ENCODE assay signal across 8 mouse cellular contexts in genomic region chr4:132356170-132356569, GRCm38 (mm10). TPM values are rescaled to one million over a fixed set of nuclear protein-coding genes. Genes with fewer than 3 reads are reported as not detected.
DNase-seq lines count a peak whose midpoint lies in the region; ATAC-seq and TF ChIP-seq lines count a peak whose summit lies in the region.

No protein-coding gene starts in this region.

- 63% methylated on average over 12 of the region's 12 CpGs for WGBS in heart, adult 2 months
- 38% methylated on average over 12 of the region's 12 CpGs for WGBS in kidney, embryonic 15.5 days
- 36% methylated on average over 12 of the region's 12 CpGs for WGBS in midbrain, embryonic 13.5 days

- no peaks in the 10 kb centered on the region for H3K9me3 ChIP-seq in ES-Bruce4 (replicated peaks; ENCODE audit: control insufficient read depth, insufficient read depth, low read length, poor library complexity, severe bottlenecking)
- H3K9me3 ChIP-seq in kidney, embryonic 15.5 days (replicated peaks): no peaks in the 10 kb centered on the region
- no peaks in the 10 kb centered on the region for H3K9me3 ChIP-seq in midbrain, embryonic 13.5 days

- ATAC-seq in kidney, embryonic 15.5 days (replicated peaks; ENCODE audit: low FRiP score): peak; percentile 57; the same call in 1 of the 2 replicates
- ATAC-seq in megakaryocyte-erythroid progenitor cell, adult 5-6 weeks (replicated peaks; ENCODE audit: low FRiP score, low TSS enrichment, poor library complexity, severe bottlenecking): peak; percentile 74
- ATAC-seq in midbrain, embryonic 13.5 days: no peak

- intact Hi-C loops in heart, adult 2 months (cut with DNase I): no loop called here
- intact Hi-C loops in heart, postnatal 25 days (cut with DNase I): loop anchor here (2.0 to 5.0 kb wide), 2 partner anchors 19 to 151 kb away; no protein-coding TSS in a partner anchor

- TF ChIP-seq POLR2A in heart, adult 2 months (IDR thresholded peaks at IDR 0.05; ENCODE audit: insufficient read depth, low read depth, low read length): no peak
- no peak for TF ChIP-seq POLR2A in ES-Bruce4 (IDR thresholded peaks at IDR 0.05; ENCODE audit: insufficient read depth, low read length)

- H3K9ac ChIP-seq in heart, adult 2 months (ENCODE audit: low read depth, low read length): no peak overlapping the region
- H3K9ac ChIP-seq in ES-Bruce4 (ENCODE audit: low read depth, poor library complexity, severe bottlenecking): peak overlapping the region; percentile 28
- no peak overlapping the region for H3K9ac ChIP-seq in kidney, embryonic 15.5 days
- no peak overlapping the region; the same call in 1 of the 2 replicates for H3K9ac ChIP-seq in midbrain, embryonic 13.5 days (replicated peaks)

- H3K79me2 ChIP-seq in heart, adult 2 months (replicated peaks; ENCODE audit: control insufficient read depth, insufficient read depth, low read length): no peaks in the 10 kb centered on the region

- H3K4me1 ChIP-seq in heart, adult 2 months (ENCODE audit: control insufficient read depth, insufficient read depth, low read length): peaks cover 5% of the 10 kb centered on the region
- H3K4me1 ChIP-seq in ES-Bruce4 (ENCODE audit: control insufficient read depth, insufficient read depth, low read length): peaks cover 3% of the 10 kb centered on the region
- H3K4me1 ChIP-seq in kidney, embryonic 15.5 days: peaks cover 15% of the 10 kb centered on the region
- peaks cover 19% of the 10 kb centered on the region for H3K4me1 ChIP-seq in midbrain, embryonic 13.5 days (replicated peaks)

- H3K27ac ChIP-seq in heart, adult 2 months: no peak overlapping the region; the same call in 1 of the 2 replicates
- H3K27ac ChIP-seq in ES-Bruce4 (ENCODE audit: insufficient read depth, low read length): peak overlapping the region; percentile 81
- H3K27ac ChIP-seq in kidney, embryonic 15.5 days: no peak overlapping the region
- no peak overlapping the region for H3K27ac ChIP-seq in midbrain, embryonic 13.5 days

- DNase-seq in heart, adult 2 months: peak; percentile 43 to 44
- no peak for DNase-seq in heart, postnatal 25 days (ENCODE audit: low spot score)
- peak; percentile 82 for DNase-seq in c-Kit-negative CD71-positive TER-119-positive erythroid progenitor cells, embryonic 14.5 days (ENCODE audit: low read depth, low spot score)
- DNase-seq in urinary bladder, postnatal 4 days (ENCODE audit: low spot score in 2 of 2): no peak

- TF ChIP-seq CTCF in heart, adult 2 months (IDR thresholded peaks at IDR 0.05): no peak
- TF ChIP-seq CTCF in ES-Bruce4 (IDR thresholded peaks at IDR 0.05; ENCODE audit: low read depth, low read length): no peak

- H3K4me3 ChIP-seq in heart, adult 2 months: no peak overlapping the region
- H3K4me3 ChIP-seq in ES-Bruce4 (ENCODE audit: low read depth, low read length): peak overlapping the region; percentile 58
- no peak overlapping the region for H3K4me3 ChIP-seq in kidney, embryonic 15.5 days (replicated peaks)
- H3K4me3 ChIP-seq in midbrain, embryonic 13.5 days (replicated peaks): no peak overlapping the region

- peaks cover 16% of the 10 kb centered on the region for H3K36me3 ChIP-seq in heart, adult 2 months (ENCODE audit: control insufficient read depth, insufficient read depth, low read length)
- H3K36me3 ChIP-seq in ES-Bruce4 (ENCODE audit: control insufficient read depth, insufficient read depth, low read length, poor library complexity, severe bottlenecking): peaks cover 26% of the 10 kb centered on the region
- peaks cover 60% of the 10 kb centered on the region for H3K36me3 ChIP-seq in kidney, embryonic 15.5 days
- H3K36me3 ChIP-seq in midbrain, embryonic 13.5 days: peaks cover 43% of the 10 kb centered on the region

- no peaks in the 10 kb centered on the region for H3K27me3 ChIP-seq in heart, adult 2 months (ENCODE audit: control insufficient read depth, insufficient read depth, low read length)
- no peaks in the 10 kb centered on the region for H3K27me3 ChIP-seq in ES-Bruce4 (ENCODE audit: control insufficient read depth, insufficient read depth, low read length, poor library complexity, severe bottlenecking)
- H3K27me3 ChIP-seq in kidney, embryonic 15.5 days: no peaks in the 10 kb centered on the region
- H3K27me3 ChIP-seq in midbrain, embryonic 13.5 days: no peaks in the 10 kb centered on the region

- no peak for TF ChIP-seq EP300 in heart, adult 2 months (IDR thresholded peaks at IDR 0.05; ENCODE audit: insufficient read depth, low read depth, low read length)
- no peak for TF ChIP-seq EP300 in ES-Bruce4 (IDR thresholded peaks at IDR 0.05; ENCODE audit: insufficient read depth, low read depth, low read length)

- no peak overlapping the region for H3K4me2 ChIP-seq in kidney, embryonic 15.5 days
- H3K4me2 ChIP-seq in midbrain, embryonic 13.5 days (replicated peaks): no peak overlapping the region

RNA-seq across cellular contexts. Expression of gene Rcc1, which starts 2.8 kb away (rescaled TPM):
- 1 to 10 TPM; 6.6 to 7.5 TPM for total RNA-seq in heart, adult 2 months (2021)
- 5.1 and 5.2 TPM in 2 replicates for polyA plus RNA-seq in heart, adult 2 months (2012; rRNA removed)
- total RNA-seq in heart, postnatal 25 days (2021): 1 to 10 TPM; 8.6 to 8.9 TPM
- 78.8 and 83.1 TPM in 2 replicates for polyA plus RNA-seq in ES-Bruce4 (2011; ENCODE audit: insufficient read depth, insufficient read length, low read depth, missing spikeins)
- polyA plus RNA-seq in kidney, embryonic 15.5 days (2015; fragmentation: Nextera tagmentation; extraction: Ambion mirVana): 88.9 and 92.7 TPM in 2 replicates
- total RNA-seq in megakaryocyte-erythroid progenitor cell, adult 5-6 weeks (2014; fragmentation: Nextera tagmentation): 70.1 and 82.4 TPM in 2 replicates
- total RNA-seq in megakaryocyte-erythroid progenitor cell, adult 5-6 weeks (2017): 40.0 and 64.8 TPM in 2 replicates
- polyA plus RNA-seq in midbrain, embryonic 13.5 days (2015; fragmentation: Nextera tagmentation; extraction: Ambion mirVana): 54.1 and 54.6 TPM in 2 replicates

RNA-seq across cellular contexts. Expression of gene Trnau1ap, which starts 26.8 kb away (rescaled TPM):
- total RNA-seq in heart, adult 2 months (2021): 10 to 100 TPM; 21.3 to 24.6 TPM
- 14.8 and 14.9 TPM in 2 replicates for polyA plus RNA-seq in heart, adult 2 months (2012; rRNA removed)
- 10 to 100 TPM; 22.2 to 23.7 TPM for total RNA-seq in heart, postnatal 25 days (2021)
- polyA plus RNA-seq in ES-Bruce4 (2011; ENCODE audit: insufficient read depth, insufficient read length, low read depth, missing spikeins): 35.2 and 36.1 TPM in 2 replicates
- 73.6 and 80.5 TPM in 2 replicates for polyA plus RNA-seq in kidney, embryonic 15.5 days (2015; fragmentation: Nextera tagmentation; extraction: Ambion mirVana)
- 42.1 and 56.8 TPM in 2 replicates for total RNA-seq in megakaryocyte-erythroid progenitor cell, adult 5-6 weeks (2014; fragmentation: Nextera tagmentation)
- 52.0 and 57.9 TPM in 2 replicates for total RNA-seq in megakaryocyte-erythroid progenitor cell, adult 5-6 weeks (2017)
- 78.6 and 83.6 TPM in 2 replicates for polyA plus RNA-seq in midbrain, embryonic 13.5 days (2015; fragmentation: Nextera tagmentation; extraction: Ambion mirVana)

RNA-seq across cellular contexts. Expression of gene Rab42, which starts 53.0 kb away (rescaled TPM):
- total RNA-seq in heart, adult 2 months (2021): 1 to 10 TPM in 1 of 2 experiments, under 1 TPM in 1; 0.73 to 1.1 TPM
- polyA plus RNA-seq in heart, adult 2 months (2012; rRNA removed): 3.8 and 4.2 TPM in 2 replicates
- total RNA-seq in heart, postnatal 25 days (2021): 1 to 10 TPM in 1 of 2 experiments, under 1 TPM in 1; 0.57 to 1.1 TPM
- 0.90 TPM in 1 of 2 replicates, not detected in the other for polyA plus RNA-seq in ES-Bruce4 (2011; ENCODE audit: insufficient read depth, insufficient read length, low read depth, missing spikeins)
- polyA plus RNA-seq in kidney, embryonic 15.5 days (2015; fragmentation: Nextera tagmentation; extraction: Ambion mirVana): 3.3 and 3.5 TPM in 2 replicates
- not detected in 2 replicates for total RNA-seq in megakaryocyte-erythroid progenitor cell, adult 5-6 weeks (2014; fragmentation: Nextera tagmentation)
- not detected in 2 replicates for total RNA-seq in megakaryocyte-erythroid progenitor cell, adult 5-6 weeks (2017)
- 0.58 and 0.92 TPM in 2 replicates for polyA plus RNA-seq in midbrain, embryonic 13.5 days (2015; fragmentation: Nextera tagmentation; extraction: Ambion mirVana)

Comparison
In these comparisons a context has a peak if more than half of its experiments do, and no peak if none do; other contexts are left out.
1. DNase-seq: peak in heart, adult 2 months (2 of 2) and c-Kit-negative CD71-positive TER-119-positive erythroid progenitor cells, embryonic 14.5 days (single experiment); none in heart, postnatal 25 days (single experiment) and urinary bladder, postnatal 4 days (0 of 2).